Mouse (Mus musculus) kidney, adult 2 months (tissue): ENCODE data around the gene Bri3bp. TPM values are rescaled to one million over a fixed set of nuclear protein-coding genes. Genes with fewer than 3 reads are reported as not detected.
A peak's percentile ranks its signal among the peaks of the same experiment; 100 is the strongest.
"Not testable (repeated sequence)": the region's sequence is repeated elsewhere in the genome, so short reads cannot be mapped to it uniquely, and the experiment has no call there.

Experiments used
- DNase-seq: peaks from one replicate; pipeline ENCODE4 v3.0.0; 2021
- H3K27ac ChIP-seq: fragments of 200-500 bp; 2 replicates; pipeline ENCODE4 v1.5.1; 2012; ENCODE audit warnings: low read depth, low read length, control low read depth, inconsistent platforms; ENCODE audit not compliant: insufficient read depth
- H3K27me3 ChIP-seq: fragments of 200-500 bp; replicated peaks from 2 replicates; pipeline ENCODE4 v1.6.1; 2012; ENCODE audit warnings: mild to moderate bottlenecking, moderate library complexity, low read length, inconsistent platforms; ENCODE audit not compliant: control insufficient read depth, insufficient read depth
- H3K36me3 ChIP-seq: fragments of 200-500 bp; 2 replicates; pipeline ENCODE4 v1.6.1; 2012; ENCODE audit warnings: mild to moderate bottlenecking, moderate library complexity, low read length, inconsistent platforms; ENCODE audit not compliant: control insufficient read depth, insufficient read depth
- H3K4me1 ChIP-seq: fragments of 200-500 bp; 2 replicates; pipeline ENCODE4 v1.6.1; 2011; ENCODE audit warnings: low read length; ENCODE audit not compliant: control insufficient read depth, insufficient read depth
- H3K4me3 ChIP-seq: fragments of 200-500 bp; 2 replicates; pipeline ENCODE4 v1.5.1; 2011; ENCODE audit warnings: mild to moderate bottlenecking, low read depth, low read length, control low read depth; ENCODE audit not compliant: insufficient read depth
- CTCF ChIP-seq: fragments of 200-500 bp; conservative IDR thresholded peaks from 2 replicates; pipeline ENCODE4 v1.5.1; 2011; ENCODE audit warnings: low read depth, mild to moderate bottlenecking, control low read depth, low read length, moderate library complexity, mixed read lengths; ENCODE audit not compliant: insufficient read depth, insufficient read length
- POLR2A ChIP-seq: fragments of 200-500 bp; IDR thresholded peaks from one replicate; pipeline ENCODE4 v1.6.1; 2011; ENCODE audit warnings: low read depth, low read length, control low read depth
- WGBS: fragments of 180-500 bp; shearing (Covaris S2); methylation state at CpG from one replicate; pipeline ENCODE4 v1.1.7; 2018; 5-methylcytosine and 5-hydroxymethylcytosine counted together
- polyA plus RNA-seq: library from polyadenylated mRNA; depleted of rRNA; stranded (reverse); fragments of >200 nt; gene quantifications from 2 replicates; pipeline ENCODE4 v1.2.3, GENCODE M21; 2012

Bri3bp gene
- polyA plus RNA-seq, 1 experiment, result 13.0 TPM

- 90% methylated on average over 10 of the region's 10 CpGs for WGBS
- no peak for DNase-seq
- Histone ChIP-seq H3K27ac (no peak overlapping the region), H3K4me1 (no peaks in the 10 kb centered on the region), H3K27me3 (no peaks in the 10 kb centered on the region), H3K4me3 (no peak overlapping the region), H3K36me3 (no peaks in the 10 kb centered on the region)
- TF ChIP-seq POLR2A (no peak), CTCF (no peak)
Measured at GRCm38 (mm10) chr5:125426343-125426742, 15.0 kb upstream of the Bri3bp start.

DNA sequence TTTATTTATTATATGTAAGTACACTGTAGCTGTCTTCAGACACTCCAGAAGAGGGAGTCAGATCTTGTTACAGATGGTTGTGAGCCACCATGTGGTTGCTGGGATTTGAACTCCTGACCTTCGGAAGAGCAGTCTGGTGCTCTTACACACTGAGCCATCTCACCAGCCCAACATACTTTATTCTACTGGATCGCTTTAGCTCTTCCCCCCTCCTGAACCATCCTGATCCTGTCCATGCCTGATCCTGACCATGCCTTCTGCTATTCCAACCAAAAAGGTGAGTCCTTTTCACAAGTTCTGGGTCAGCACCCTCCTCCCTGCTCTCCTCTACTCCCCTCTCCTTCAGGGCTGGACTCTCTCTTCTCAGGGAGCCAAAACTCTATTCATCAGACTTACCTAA lies 9.0 kb upstream of the Bri3bp start:
- not testable (repeated sequence) for H3K36me3 ChIP-seq, DNase-seq
- 96% methylated on average over 2 of the region's 2 CpGs for WGBS

DNA sequence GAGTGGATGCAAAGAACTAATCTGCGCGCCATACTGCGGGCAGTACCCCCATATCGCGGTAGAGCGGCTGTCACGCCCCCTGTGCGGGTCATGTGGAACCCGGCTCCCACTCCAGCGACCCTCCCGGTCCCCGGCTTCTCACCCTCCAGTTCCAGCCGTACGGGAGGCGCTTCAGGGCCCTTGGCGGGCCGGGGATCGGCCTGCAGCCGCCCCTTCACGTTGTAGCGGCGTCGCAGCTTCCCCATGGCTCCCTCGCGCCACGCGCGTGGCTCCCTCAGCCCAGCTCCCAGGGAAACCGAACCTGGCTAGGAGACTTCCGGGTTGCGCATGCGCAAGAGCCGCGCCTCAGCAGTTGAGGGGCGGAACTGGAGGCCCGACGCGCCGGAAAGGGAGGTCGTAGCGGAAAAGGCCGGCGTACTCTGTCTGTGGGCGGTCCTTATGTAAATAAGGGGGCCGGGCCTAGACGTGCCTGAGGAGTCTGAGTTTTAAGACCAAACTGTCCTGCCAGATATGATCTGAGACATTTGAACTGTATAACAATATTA lies 7.5 kb upstream of the Bri3bp start, which contains the start of gene Dhx37:
Gene Dhx37, minus strand, starts transcription at position 329 of the 545 bp plus-strand sequence.
- peak; percentile 96 for DNase-seq
- TF ChIP-seq CTCF (no peak), POLR2A (peak; percentile 55)
- 0 out of 2 replicates have a peak, but pooled peaks cover 8% of the 10 kb centered on the region for H3K4me1 ChIP-seq
- 1% methylated on average over 46 of the region's 46 CpGs for WGBS
- no peaks in the 10 kb centered on the region for H3K27me3 ChIP-seq
- H3K4me3 ChIP-seq, result peak within 1 kb of the TSS; percentile 82
- H3K36me3 ChIP-seq, result no peaks in the 10 kb centered on the region
- H3K27ac ChIP-seq, result 0 out of 2 replicates have a peak within 1 kb of the TSS, but pooled peaks have one; percentile 3

More for the DNA sequence above, 9.0 kb upstream of the Bri3bp start:
- H3K27ac ChIP-seq, H3K4me3 ChIP-seq, H3K4me1 ChIP-seq, H3K27me3 ChIP-seq: not testable (repeated sequence)

GRCm38 (mm10) chr5:125434347-125434746 lies 7.0 kb upstream of the Bri3bp start:
- 58% methylated on average over 15 of the region's 15 CpGs for WGBS
- TF ChIP-seq CTCF, result peak; percentile 23; the same call in 1 of the 2 replicates
- not testable (repeated sequence) for H3K4me3 ChIP-seq, H3K27me3 ChIP-seq, H3K4me1 ChIP-seq, DNase-seq, H3K27ac ChIP-seq, H3K36me3 ChIP-seq

GRCm38 (mm10) chr5:125440583-125441233 lies 660 bp upstream of the Bri3bp start:
- 7% methylated on average over 7 of the region's 7 CpGs for WGBS
- TF ChIP-seq CTCF (no peak), POLR2A (no peak)
- H3K27me3 ChIP-seq, result no peaks in the 10 kb centered on the region
- H3K4me1 ChIP-seq, result peaks cover 6% of the 10 kb centered on the region; the same call in 1 of the 2 replicates
- H3K27ac ChIP-seq, result peak overlapping the region; percentile 6; the same call in 1 of the 2 replicates
- DNase-seq, result no peak
- peak overlapping the region; percentile 92 for H3K4me3 ChIP-seq
- no peaks in the 10 kb centered on the region for H3K36me3 ChIP-seq

GRCm38 (mm10) chr5:125442136-125442995 lies 998 bp downstream of the Bri3bp start:
- Histone ChIP-seq H3K4me3 (peak overlapping the region; percentile 92), H3K4me1 (peaks cover 6% of the 10 kb centered on the region; the same call in 1 of the 2 replicates), H3K36me3 (no peaks in the 10 kb centered on the region), H3K27ac (no peak overlapping the region), H3K27me3 (no peaks in the 10 kb centered on the region)
- DNase-seq, result peak; percentile 30
- TF ChIP-seq CTCF, result no peak
- TF ChIP-seq POLR2A, result no peak
- 36% methylated on average over 27 of the region's 27 CpGs for whole genome bisulfite sequencing

DNA sequence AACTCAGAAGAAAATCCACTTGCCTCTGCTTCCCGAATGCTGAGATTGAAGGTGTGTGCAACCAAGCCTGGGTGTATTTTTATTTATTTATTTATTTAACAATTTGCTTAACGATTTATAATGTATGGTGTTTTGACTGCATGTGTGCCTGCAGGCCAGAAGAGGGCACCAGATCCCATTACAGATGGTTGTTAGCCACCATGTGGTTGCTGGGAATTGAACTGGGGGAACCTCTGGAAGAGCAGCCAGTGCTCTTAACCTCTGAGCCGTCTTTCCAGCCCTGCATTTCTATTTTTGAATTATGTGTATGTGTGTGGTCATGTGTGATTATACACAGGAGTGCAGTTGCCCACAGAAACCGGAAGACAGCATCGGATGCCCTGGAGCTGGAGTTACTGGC lies 2.0 kb downstream of the Bri3bp start:
- Histone ChIP-seq H3K36me3 (no peaks in the 10 kb centered on the region), H3K4me3 (no peak overlapping the region), H3K4me1 (peaks cover 6% of the 10 kb centered on the region; the same call in 1 of the 2 replicates), H3K27ac (no peak overlapping the region), H3K27me3 (no peaks in the 10 kb centered on the region)
- DNase-seq, result no peak
- no peak for TF ChIP-seq POLR2A
- TF ChIP-seq CTCF, result 0 out of 2 replicates have a peak, but pooled peaks have one; percentile 22
- 86% methylated on average over 5 of the region's 5 CpGs for WGBS
